Mouse (Mus musculus) thymus, adult 2 months (tissue): ENCODE data around the gene Ccnf.

Source experiments
- CTCF ChIP-seq: fragments of 200-500 bp; IDR thresholded peaks from 2 replicates; pipeline ENCODE4 v1.5.1; 2012; ENCODE audit warnings: mild to moderate bottlenecking, control low read depth, low read length, moderate library complexity, borderline replicate concordance; ENCODE audit not compliant: control insufficient read depth, poor library complexity, insufficient read depth; ENCODE audit errors: extremely low read depth
- POLR2A ChIP-seq: fragments of 200-500 bp; IDR thresholded peaks from 2 replicates; pipeline ENCODE4 v1.6.1; 2012; ENCODE audit warnings: mild to moderate bottlenecking, low read length, control low read depth, moderate library complexity; ENCODE audit not compliant: control insufficient read depth, poor library complexity, insufficient read depth; ENCODE audit errors: extremely low read depth

DNA sequence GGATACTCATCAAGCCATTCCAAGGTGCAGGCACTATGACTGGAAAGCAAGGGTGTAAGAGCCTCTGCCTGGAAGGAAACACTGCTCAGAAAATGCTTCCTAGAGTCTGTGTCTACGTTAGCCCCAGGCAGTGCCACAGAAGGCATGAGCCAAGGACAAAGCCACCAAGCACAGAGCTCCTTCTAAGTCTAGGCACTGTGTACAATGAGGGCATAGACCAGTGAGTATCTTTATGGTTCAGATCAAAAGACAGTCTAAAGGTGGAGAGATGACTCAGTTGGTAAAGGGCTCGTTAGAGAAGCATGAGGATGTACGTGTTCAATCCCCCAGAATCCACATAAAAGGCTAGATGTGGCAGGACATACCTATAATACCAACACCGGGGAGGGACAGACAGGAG is 50.2 kb downstream of the Ccnf start:
- TF ChIP-seq CTCF (no peak), POLR2A (no peak)
